Mouse (Mus musculus) liver, embryonic 12.5 days (tissue): ENCODE measurements around the gene Rnf43. TPM values are rescaled to one million over a fixed set of nuclear protein-coding genes. Genes with fewer than 3 reads are reported as not detected.

Source experiments
- ATAC-seq: fragments of 200-750 bp; cut with Nextera tagmentation; 2 replicates; pipeline ENCODE4 v1.8.0; 2017; ENCODE audit warnings: moderate number of reproducible peaks, mild to moderate bottlenecking, moderate library complexity
- H3K27ac ChIP-seq: fragments of 300-500 bp; sonication (generic); 2 replicates; pipeline ENCODE4 v1.5.1; 2016; ENCODE audit warnings: mild to moderate bottlenecking
- H3K27me3 ChIP-seq: fragments of 300-500 bp; sonication (generic); replicated peaks from 2 replicates; pipeline ENCODE4 v1.6.1; 2016; ENCODE audit warnings: mild to moderate bottlenecking, moderate library complexity
- H3K36me3 ChIP-seq: fragments of 300-500 bp; sonication (generic); 2 replicates; pipeline ENCODE4 v1.6.1; 2016; ENCODE audit warnings: mild to moderate bottlenecking, moderate library complexity
- H3K4me1 ChIP-seq: fragments of 300-500 bp; sonication (generic); 2 replicates; pipeline ENCODE4 v1.6.1; 2016
- H3K4me2 ChIP-seq: fragments of 300-500 bp; sonication (generic); 2 replicates; pipeline ENCODE4 v1.6.1; 2016; ENCODE audit warnings: mild to moderate bottlenecking, moderate library complexity
- H3K4me3 ChIP-seq: fragments of 300-500 bp; sonication (generic); 2 replicates; pipeline ENCODE4 v1.5.1; 2016; ENCODE audit warnings: mild to moderate bottlenecking, moderate library complexity
- H3K9ac ChIP-seq: fragments of 300-500 bp; sonication (generic); 2 replicates; pipeline ENCODE4 v1.6.1; 2016; ENCODE audit warnings: mild to moderate bottlenecking, moderate library complexity
- H3K9me3 ChIP-seq: fragments of 300-500 bp; sonication (generic); replicated peaks from 2 replicates; pipeline ENCODE4 v1.6.1; 2016; ENCODE audit warnings: mild to moderate bottlenecking, moderate library complexity
- WGBS: fragments of 180-500 bp; shearing (Covaris S2); methylation state at CpG from one replicate; pipeline ENCODE4 v1.1.7; 2016; ENCODE audit not compliant: insufficient replicate concordance; 5-methylcytosine and 5-hydroxymethylcytosine counted together
- polyA plus RNA-seq: library from polyadenylated mRNA; unstranded; fragments of >200 nt; fragmentation: Nextera tagmentation; extraction: Ambion mirVana; gene quantifications from 2 replicates; pipeline ENCODE4 v1.2.1, GENCODE M21; 2016

Gene Rnf43
- polyA plus RNA-seq, 1 experiment from 2014 or later = 6.9 TPM

GRCm38 (mm10) chr11:87698126-87698525, 35.6 kb downstream of the Rnf43 start:
- Histone ChIP-seq H3K36me3 (no peaks in the 10 kb centered on the region), H3K9me3 (no peaks in the 10 kb centered on the region), H3K4me2 (no peak overlapping the region), H3K27ac (no peak overlapping the region), H3K4me1 (peaks cover 55% of the 10 kb centered on the region), H3K9ac (no peak overlapping the region), H3K27me3 (no peaks in the 10 kb centered on the region), H3K4me3 (no peak overlapping the region)
- 76% methylated on average over 4 of the region's 4 CpGs for WGBS
- ATAC-seq = no peak

GRCm38 (mm10) chr11:87701108-87701507, 38.6 kb downstream of the Rnf43 start:
- H3K4me1 ChIP-seq = peaks cover 84% of the 10 kb centered on the region
- H3K9ac ChIP-seq = no peak overlapping the region
- peak overlapping the region; percentile 34 for H3K4me2 ChIP-seq
- no peak for ATAC-seq
- H3K9me3 ChIP-seq = no peaks in the 10 kb centered on the region
- no peaks in the 10 kb centered on the region for H3K27me3 ChIP-seq
- 48% methylated on average over 6 of the region's 6 CpGs for WGBS
- H3K4me3 ChIP-seq = no peak overlapping the region
- H3K27ac ChIP-seq = peak overlapping the region; percentile 78
- H3K36me3 ChIP-seq = peaks cover 2% of the 10 kb centered on the region; the same call in 1 of the 2 replicates

- Histone ChIP-seq H3K9me3 (no peaks in the 10 kb centered on the region), H3K4me3 (no peak overlapping the region; the same call in 1 of the 2 replicates), H3K36me3 (peaks cover 2% of the 10 kb centered on the region; the same call in 1 of the 2 replicates), H3K27ac (peak overlapping the region; percentile 78), H3K4me1 (peaks cover 84% of the 10 kb centered on the region), H3K9ac (peak overlapping the region; percentile 28; the same call in 1 of the 2 replicates), H3K27me3 (no peaks in the 10 kb centered on the region), H3K4me2 (peak overlapping the region; percentile 34)
- 36% methylated on average over 14 of the region's 14 CpGs for WGBS
- ATAC-seq = no peak
Measured at GRCm38 (mm10) chr11:87701877-87702620, 39.5 kb downstream of the Rnf43 start.

- peak overlapping the region; percentile 37; the same call in 1 of the 2 replicates for H3K9ac ChIP-seq
- H3K4me1 ChIP-seq = peaks cover 90% of the 10 kb centered on the region
- peak overlapping the region; percentile 72 for H3K27ac ChIP-seq
- no peak overlapping the region for H3K4me3 ChIP-seq
- WGBS = 53% methylated on average over 5 of the region's 5 CpGs
- peak overlapping the region; percentile 47 for H3K4me2 ChIP-seq
- H3K9me3 ChIP-seq = no peaks in the 10 kb centered on the region
- peaks cover 2% of the 10 kb centered on the region; the same call in 1 of the 2 replicates for H3K36me3 ChIP-seq
- ATAC-seq = peak; percentile 83
- H3K27me3 ChIP-seq = no peaks in the 10 kb centered on the region
Measured at GRCm38 (mm10) chr11:87703654-87704053, 41.1 kb downstream of the Rnf43 start.

GRCm38 (mm10) chr11:87704289-87704688, 41.8 kb downstream of the Rnf43 start:
- peaks cover 93% of the 10 kb centered on the region for H3K4me1 ChIP-seq
- peaks cover 2% of the 10 kb centered on the region; the same call in 1 of the 2 replicates for H3K36me3 ChIP-seq
- H3K4me2 ChIP-seq = peak overlapping the region; percentile 47
- no peak overlapping the region for H3K4me3 ChIP-seq
- no peaks in the 10 kb centered on the region for H3K27me3 ChIP-seq
- 69% methylated on average over 9 of the region's 9 CpGs for WGBS
- H3K9ac ChIP-seq = peak overlapping the region; percentile 37
- no peaks in the 10 kb centered on the region for H3K9me3 ChIP-seq
- H3K27ac ChIP-seq = peak overlapping the region; percentile 72
- ATAC-seq = no peak

GRCm38 (mm10) chr11:87707570-87707969, 45.0 kb downstream of the Rnf43 start:
- no peaks in the 10 kb centered on the region for H3K27me3 ChIP-seq
- H3K4me2 ChIP-seq = no peak overlapping the region
- no peak overlapping the region for H3K9ac ChIP-seq
- no peak overlapping the region for H3K27ac ChIP-seq
- peaks cover 94% of the 10 kb centered on the region for H3K4me1 ChIP-seq
- H3K36me3 ChIP-seq = peaks cover 2% of the 10 kb centered on the region; the same call in 1 of the 2 replicates
- no peak for ATAC-seq
- no peaks in the 10 kb centered on the region for H3K9me3 ChIP-seq
- 59% methylated on average over 8 of the region's 8 CpGs for WGBS
- no peak overlapping the region for H3K4me3 ChIP-seq

- peaks cover 92% of the 10 kb centered on the region for H3K4me1 ChIP-seq
- no peak overlapping the region for H3K9ac ChIP-seq
- WGBS = 74% methylated on average over 5 of the region's 5 CpGs
- H3K27ac ChIP-seq = no peak overlapping the region; the same call in 1 of the 2 replicates
- H3K9me3 ChIP-seq = no peaks in the 10 kb centered on the region
- no peak for ATAC-seq
- H3K4me3 ChIP-seq = no peak overlapping the region
- H3K4me2 ChIP-seq = no peak overlapping the region
- H3K36me3 ChIP-seq = peaks cover 2% of the 10 kb centered on the region; the same call in 1 of the 2 replicates
- no peaks in the 10 kb centered on the region for H3K27me3 ChIP-seq
Measured at GRCm38 (mm10) chr11:87708979-87709378, 46.5 kb downstream of the Rnf43 start.

- H3K9ac ChIP-seq = peak overlapping the region; percentile 47
Measured at GRCm38 (mm10) chr11:87709513-87710261, 47.2 kb downstream of the Rnf43 start.

GRCm38 (mm10) chr11:87710262-87710615, 47.7 kb downstream of the Rnf43 start:
- Histone ChIP-seq H3K27ac (0 out of 2 replicates have a peak overlapping the region, but pooled peaks have one; percentile 53), H3K4me2 (peak overlapping the region; percentile 66), H3K4me3 (peak overlapping the region; percentile 24; the same call in 1 of the 2 replicates), H3K9me3 (no peaks in the 10 kb centered on the region), H3K27me3 (no peaks in the 10 kb centered on the region), H3K9ac (peak overlapping the region; percentile 47), H3K4me1 (peaks cover 85% of the 10 kb centered on the region), H3K36me3 (peaks cover 2% of the 10 kb centered on the region; the same call in 1 of the 2 replicates)
- no peak for ATAC-seq
- WGBS = 55% methylated on average over 7 of the region's 7 CpGs

More at GRCm38 (mm10) chr11:87709513-87710261, 47.2 kb downstream of the Rnf43 start:
- 11% methylated on average over 21 of the region's 21 CpGs for whole genome bisulfite sequencing
- Histone ChIP-seq H3K27ac (peak overlapping the region; percentile 53; the same call in 1 of the 2 replicates), H3K9me3 (no peaks in the 10 kb centered on the region), H3K4me2 (peak overlapping the region; percentile 66), H3K36me3 (peaks cover 2% of the 10 kb centered on the region; the same call in 1 of the 2 replicates), H3K4me1 (peaks cover 91% of the 10 kb centered on the region), H3K4me3 (peak overlapping the region; percentile 24), H3K27me3 (no peaks in the 10 kb centered on the region)
- no peak; the same call in 1 of the 2 replicates for ATAC-seq

GRCm38 (mm10) chr11:87712188-87712587, 49.7 kb downstream of the Rnf43 start:
- H3K36me3 ChIP-seq = no peaks in the 10 kb centered on the region
- WGBS = 19% methylated on average over 4 of the region's 4 CpGs
- H3K9me3 ChIP-seq = no peaks in the 10 kb centered on the region
- peak; percentile 53 for ATAC-seq
- H3K27ac ChIP-seq = peak overlapping the region; percentile 25; the same call in 1 of the 2 replicates
- no peak overlapping the region for H3K4me3 ChIP-seq
- peak overlapping the region; percentile 25 for H3K9ac ChIP-seq
- H3K4me2 ChIP-seq = peak overlapping the region; percentile 26
- H3K4me1 ChIP-seq = peaks cover 79% of the 10 kb centered on the region
- no peaks in the 10 kb centered on the region for H3K27me3 ChIP-seq

- Histone ChIP-seq H3K27me3 (no peaks in the 10 kb centered on the region), H3K9ac (no peak overlapping the region), H3K4me3 (no peak overlapping the region), H3K4me2 (no peak overlapping the region), H3K4me1 (peaks cover 59% of the 10 kb centered on the region), H3K27ac (no peak overlapping the region), H3K9me3 (no peaks in the 10 kb centered on the region), H3K36me3 (peaks cover 10% of the 10 kb centered on the region)
- ATAC-seq = no peak
- WGBS = 80% methylated on average over 4 of the region's 4 CpGs
Measured at GRCm38 (mm10) chr11:87715999-87716398, 53.5 kb downstream of the Rnf43 start.

GRCm38 (mm10) chr11:87719526-87719925, 57.0 kb downstream of the Rnf43 start:
- 71% methylated on average over 7 of the region's 7 CpGs for WGBS
- ATAC-seq = no peak
- peak overlapping the region; percentile 1; the same call in 1 of the 2 replicates for H3K27ac ChIP-seq

More at GRCm38 (mm10) chr11:87719526-87719925, 57.0 kb downstream of the Rnf43 start:
- Histone ChIP-seq H3K9ac (no peak overlapping the region), H3K4me1 (peaks cover 43% of the 10 kb centered on the region), H3K4me3 (no peak overlapping the region), H3K36me3 (peaks cover 13% of the 10 kb centered on the region), H3K9me3 (no peaks in the 10 kb centered on the region), H3K27me3 (no peaks in the 10 kb centered on the region), H3K4me2 (no peak overlapping the region)
